Mouse (Mus musculus): ENCODE data around the gene Gatd1. TPM values are rescaled to one million over a fixed set of nuclear protein-coding genes. Genes with fewer than 3 reads are reported as not detected.

Gatd1 gene
- polyA plus RNA-seq (2015; fragmentation: Nextera tagmentation; extraction: Ambion mirVana), result 50.0 and 52.0 TPM in 2 replicates

DNA sequence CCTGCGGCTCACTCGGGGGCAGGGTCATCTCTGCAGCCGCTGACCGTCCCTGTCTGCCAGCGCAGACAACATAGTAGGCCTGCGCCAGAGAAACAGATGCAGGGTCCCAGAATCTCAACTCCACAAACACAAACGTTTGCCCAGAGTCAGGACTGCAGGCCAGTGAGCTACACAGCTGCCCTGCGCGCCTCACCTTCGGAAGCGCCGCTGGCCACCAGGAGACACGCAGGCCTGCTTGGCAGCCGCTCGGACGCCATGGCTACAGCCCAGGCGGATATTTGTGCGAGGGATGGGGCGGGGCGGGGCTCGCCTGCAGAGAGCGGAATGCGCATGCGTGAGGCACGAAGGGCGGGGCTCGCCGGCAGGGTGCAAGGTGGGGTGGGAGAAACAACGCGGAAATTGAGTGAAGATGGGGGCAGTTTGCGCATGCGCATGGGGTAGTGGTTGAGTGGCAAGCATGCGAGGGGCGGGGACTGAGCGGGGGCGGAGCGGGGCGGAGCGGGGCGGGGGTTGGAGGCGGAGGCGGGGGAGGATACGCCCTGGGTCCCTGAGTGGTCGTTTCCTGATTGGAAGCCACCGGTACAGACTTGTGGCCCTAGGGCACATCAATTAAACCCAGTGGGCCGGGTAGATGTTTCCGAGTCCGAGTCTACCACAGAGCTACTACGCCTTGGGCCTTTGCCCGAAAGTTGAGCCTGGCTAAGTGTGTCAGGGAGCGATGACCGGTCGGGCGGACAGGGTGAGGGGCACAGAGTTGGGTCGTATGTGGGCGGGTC is at the start of gene Gatd1:
Gene Gatd1 (minus strand): TSS at position 328 of the 776 bp plus-strand sequence.
- ATAC-seq (replicated peaks; ENCODE audit: low FRiP score, low read depth), result peak; percentile 91
- under 1% methylated on average over 56 of the region's 56 CpGs for WGBS
- no peaks in the 10 kb centered on the region for H3K27me3 ChIP-seq (ENCODE audit: insufficient read depth, low read length)
- peak within 1 kb of the TSS; percentile 82 for H3K27ac ChIP-seq
- peaks cover 19% of the 10 kb centered on the region; the same call in 1 of the 2 replicates for H3K36me3 ChIP-seq (ENCODE audit: insufficient read depth, low read length)
- H3K4me2 ChIP-seq (ENCODE audit: low read length), result peak within 1 kb of the TSS; percentile 83
- no peaks in the 10 kb centered on the region for H3K9me3 ChIP-seq (replicated peaks; ENCODE audit: low read length)
- peak within 1 kb of the TSS; percentile 61 for H3K4me3 ChIP-seq (replicated peaks; ENCODE audit: low read depth, low read length)
- peak; percentile 99 for DNase-seq (ENCODE audit: low spot score)
- no peak for TF ChIP-seq CTCF (IDR thresholded peaks at IDR 0.05; ENCODE audit: low read depth)
- peaks cover 5% of the 10 kb centered on the region for H3K4me1 ChIP-seq (replicated peaks; ENCODE audit: insufficient read depth, low read length)
- H3K9ac ChIP-seq (ENCODE audit: low read depth, low read length), result peak within 1 kb of the TSS; percentile 63

DNA sequence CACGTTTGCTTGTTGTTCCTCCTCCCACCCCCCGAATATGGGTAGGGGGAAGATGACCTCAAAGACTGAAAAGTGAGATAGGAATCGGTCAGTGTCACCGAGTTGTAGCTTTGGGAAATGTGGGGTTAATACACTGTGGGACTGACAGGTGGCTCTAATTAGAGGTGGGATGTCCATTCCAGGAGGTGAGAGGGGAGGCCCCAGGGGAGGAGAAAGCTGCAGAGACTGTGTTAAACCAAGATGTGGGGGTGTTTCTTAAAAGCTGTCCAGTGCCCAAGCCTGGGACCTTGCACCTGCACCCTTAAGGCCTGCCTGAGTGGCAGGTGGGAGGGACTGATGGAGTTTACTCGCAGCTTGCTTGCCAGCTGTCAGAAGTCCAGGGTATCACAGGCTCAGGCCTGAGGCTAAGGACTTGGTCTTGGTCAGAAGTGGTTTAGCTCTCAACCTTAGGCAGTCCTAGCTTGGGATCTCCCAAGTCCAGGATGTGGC is 48.4 kb upstream of the Gatd1 start:
- Histone ChIP-seq H3K9me3 (replicated peaks; ENCODE audit: low read length) (no peaks in the 10 kb centered on the region), H3K4me3 (replicated peaks; ENCODE audit: low read depth, low read length) (peak overlapping the region; percentile 47), H3K36me3 (ENCODE audit: insufficient read depth, low read length) (peaks cover 13% of the 10 kb centered on the region; the same call in 1 of the 2 replicates), H3K4me2 (ENCODE audit: low read length) (peak overlapping the region; percentile 79), H3K27ac (0 out of 2 replicates have a peak overlapping the region, but pooled peaks have one; percentile 20), H3K9ac (ENCODE audit: low read depth, low read length) (peak overlapping the region; percentile 66; the same call in 1 of the 2 replicates), H3K4me1 (replicated peaks; ENCODE audit: insufficient read depth, low read length) (peaks cover 37% of the 10 kb centered on the region), H3K27me3 (ENCODE audit: insufficient read depth, low read length) (no peaks in the 10 kb centered on the region)
- WGBS, result 12% methylated on average over 5 of the region's 5 CpGs
- no peak for TF ChIP-seq CTCF (IDR thresholded peaks at IDR 0.05; ENCODE audit: low read depth)
- DNase-seq (ENCODE audit: low spot score), result no peak
- no peak for ATAC-seq (replicated peaks; ENCODE audit: low FRiP score, low read depth)

DNA sequence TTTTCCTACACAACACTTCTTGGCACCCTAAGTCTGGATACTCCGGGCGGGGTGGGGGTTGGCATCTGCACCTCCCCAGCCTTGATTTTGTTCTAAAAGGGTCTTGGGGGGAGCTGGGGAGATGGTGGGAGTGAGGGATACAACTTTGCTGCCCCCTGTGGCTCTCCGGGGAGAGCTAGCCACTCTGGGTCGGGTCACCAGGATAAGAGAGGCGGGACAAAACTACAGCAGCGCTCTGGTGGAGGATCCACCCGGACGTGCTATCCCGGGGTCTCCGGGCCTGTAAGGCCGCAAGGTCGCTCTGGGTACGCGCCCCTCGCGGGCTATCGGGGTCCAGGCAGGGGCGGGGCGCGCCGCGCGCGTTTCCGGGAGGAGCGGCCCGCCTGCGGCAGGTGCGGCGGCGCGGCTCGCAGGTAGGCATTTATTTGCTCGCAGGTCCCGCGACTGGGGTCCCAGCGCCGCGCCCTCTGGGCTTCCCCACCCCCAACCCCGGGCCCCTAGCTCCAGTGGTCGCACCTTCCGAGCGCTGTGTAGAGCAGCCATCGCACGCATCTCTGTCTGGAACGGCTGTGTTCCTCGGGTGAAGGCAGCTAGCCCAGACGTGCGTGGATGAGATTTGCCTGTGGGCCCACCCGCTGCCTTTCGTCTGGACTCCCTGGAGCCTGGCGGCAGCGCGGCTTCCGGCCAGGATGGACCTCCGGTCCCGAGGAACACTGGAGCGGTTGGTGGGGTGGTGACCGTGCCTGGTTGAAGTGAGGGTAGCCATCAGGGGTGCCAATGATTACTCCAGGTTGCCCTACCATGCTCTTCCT is 47.8 kb upstream of the Gatd1 start:
- H3K4me2 ChIP-seq (ENCODE audit: low read length), result peak overlapping the region; percentile 79
- H3K9ac ChIP-seq (ENCODE audit: low read depth, low read length), result peak overlapping the region; percentile 66
- H3K4me3 ChIP-seq (replicated peaks; ENCODE audit: low read depth, low read length), result peak overlapping the region; percentile 47
- no peaks in the 10 kb centered on the region for H3K27me3 ChIP-seq (ENCODE audit: insufficient read depth, low read length)
- peak; percentile 63 for DNase-seq (ENCODE audit: low spot score)
- 0 out of 2 replicates have a peak, but pooled peaks have one; percentile 3 for ATAC-seq (replicated peaks; ENCODE audit: low FRiP score, low read depth)
- no peaks in the 10 kb centered on the region for H3K9me3 ChIP-seq (replicated peaks; ENCODE audit: low read length)
- TF ChIP-seq CTCF (IDR thresholded peaks at IDR 0.05; ENCODE audit: low read depth), result peak; percentile 44
- peaks cover 33% of the 10 kb centered on the region for H3K4me1 ChIP-seq (replicated peaks; ENCODE audit: insufficient read depth, low read length)
- 2% methylated on average over 54 of the region's 59 CpGs for WGBS
- peaks cover 13% of the 10 kb centered on the region; the same call in 1 of the 2 replicates for H3K36me3 ChIP-seq (ENCODE audit: insufficient read depth, low read length)
- 0 out of 2 replicates have a peak overlapping the region, but pooled peaks have one; percentile 20 for H3K27ac ChIP-seq

DNA sequence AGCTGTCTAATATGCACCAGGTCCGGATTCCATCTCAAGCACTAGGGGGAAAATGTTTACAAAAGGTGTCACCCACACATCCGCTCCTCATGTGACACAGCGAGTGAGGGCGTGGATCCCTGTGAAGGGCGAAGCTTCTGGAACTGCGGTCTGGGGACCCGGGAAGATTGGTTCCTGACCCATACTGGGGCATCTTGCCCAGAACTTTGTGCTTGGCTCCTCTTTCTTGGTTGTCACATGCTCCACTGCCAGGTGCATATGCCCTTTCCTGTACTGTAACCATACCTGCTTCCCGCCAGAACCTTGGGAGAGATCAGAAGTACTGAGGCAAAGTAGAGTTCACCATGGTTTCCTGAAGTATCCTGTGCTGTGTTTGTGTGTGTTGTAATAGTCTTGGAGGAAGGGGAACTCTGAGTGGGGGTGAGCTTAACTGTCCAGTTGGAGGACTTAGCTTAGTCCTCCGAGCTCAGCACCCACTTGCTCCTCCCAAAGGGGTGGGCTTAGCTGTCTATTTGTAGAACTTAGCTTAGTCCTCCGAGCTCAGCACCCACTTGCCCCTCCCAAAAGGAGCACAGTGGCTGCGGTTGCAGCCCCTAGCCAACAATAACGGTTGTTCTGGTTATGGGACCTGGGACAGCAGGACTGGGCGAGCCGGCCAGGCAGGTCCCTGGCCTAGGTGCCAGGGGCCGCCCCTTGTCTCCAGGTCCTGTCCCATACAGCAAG is 46.6 kb upstream of the Gatd1 start, which contains the start of gene Cracr2b:
Gene Cracr2b (plus strand): TSS at position 704 of the 723 bp plus-strand sequence.
- WGBS, result 72% methylated on average over 15 of the region's 15 CpGs
- peaks cover 33% of the 10 kb centered on the region for H3K4me1 ChIP-seq (replicated peaks; ENCODE audit: insufficient read depth, low read length)
- H3K9ac ChIP-seq (ENCODE audit: low read depth, low read length), result peak within 1 kb of the TSS; percentile 66
- DNase-seq (ENCODE audit: low spot score) (no peak), ATAC-seq (replicated peaks; ENCODE audit: low FRiP score, low read depth) (no peak)
- H3K36me3 ChIP-seq (ENCODE audit: insufficient read depth, low read length), result peaks cover 13% of the 10 kb centered on the region; the same call in 1 of the 2 replicates
- H3K27ac ChIP-seq, result 0 out of 2 replicates have a peak within 1 kb of the TSS, but pooled peaks have one; percentile 20
- H3K4me2 ChIP-seq (ENCODE audit: low read length), result peak within 1 kb of the TSS; percentile 79
- H3K9me3 ChIP-seq (replicated peaks; ENCODE audit: low read length), result no peaks in the 10 kb centered on the region
- TF ChIP-seq CTCF (IDR thresholded peaks at IDR 0.05; ENCODE audit: low read depth), result no peak
- no peaks in the 10 kb centered on the region for H3K27me3 ChIP-seq (ENCODE audit: insufficient read depth, low read length)
- peak within 1 kb of the TSS; percentile 47 for H3K4me3 ChIP-seq (replicated peaks; ENCODE audit: low read depth, low read length)

DNA sequence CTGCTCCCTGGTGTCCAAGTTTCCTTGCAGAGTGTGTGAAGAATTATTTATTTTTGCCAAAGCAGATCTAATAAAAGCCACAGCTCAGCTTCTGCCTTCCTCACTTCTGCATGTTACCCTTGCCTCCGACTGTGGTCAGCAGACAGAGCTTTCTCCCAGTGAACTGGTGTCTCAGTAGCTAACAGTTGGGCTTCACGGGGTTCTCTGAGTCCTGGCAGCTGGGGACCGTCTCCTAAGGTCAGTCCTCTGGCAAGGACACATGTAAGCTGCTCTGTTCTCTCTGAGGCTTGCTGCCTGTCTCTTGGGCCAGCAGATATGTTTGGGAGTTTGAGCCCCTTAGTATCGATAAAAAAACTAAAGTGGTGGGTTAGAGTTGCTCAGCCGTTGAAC is 46.1 kb upstream of the Gatd1 start:
- no peaks in the 10 kb centered on the region for H3K27me3 ChIP-seq (ENCODE audit: insufficient read depth, low read length)
- no peak for TF ChIP-seq CTCF (IDR thresholded peaks at IDR 0.05; ENCODE audit: low read depth)
- ATAC-seq (replicated peaks; ENCODE audit: low FRiP score, low read depth) (no peak), DNase-seq (ENCODE audit: low spot score) (no peak)
- WGBS, result 62% methylated on average over 5 of the region's 5 CpGs
- H3K36me3 ChIP-seq (ENCODE audit: insufficient read depth, low read length), result peaks cover 13% of the 10 kb centered on the region; the same call in 1 of the 2 replicates
- H3K4me1 ChIP-seq (replicated peaks; ENCODE audit: insufficient read depth, low read length), result peaks cover 27% of the 10 kb centered on the region
- H3K4me3 ChIP-seq (replicated peaks; ENCODE audit: low read depth, low read length), result no peak overlapping the region
- H3K9me3 ChIP-seq (replicated peaks; ENCODE audit: low read length), result no peaks in the 10 kb centered on the region
- no peak overlapping the region for H3K9ac ChIP-seq (ENCODE audit: low read depth, low read length)
- H3K4me2 ChIP-seq (ENCODE audit: low read length), result no peak overlapping the region
- H3K27ac ChIP-seq, result no peak overlapping the region
